Mouse (Mus musculus) lung, adult 18-20 months (tissue): Measurements from ENCODE around the gene Cebpz.

Experiments used
- DNase-seq, 2 experiments: peaks; one replicate each; pipeline ENCODE4 v3.0.0; 2022; ENCODE audit warnings: mixed read lengths in 2 of 2

Gene Cebpz

DNA sequence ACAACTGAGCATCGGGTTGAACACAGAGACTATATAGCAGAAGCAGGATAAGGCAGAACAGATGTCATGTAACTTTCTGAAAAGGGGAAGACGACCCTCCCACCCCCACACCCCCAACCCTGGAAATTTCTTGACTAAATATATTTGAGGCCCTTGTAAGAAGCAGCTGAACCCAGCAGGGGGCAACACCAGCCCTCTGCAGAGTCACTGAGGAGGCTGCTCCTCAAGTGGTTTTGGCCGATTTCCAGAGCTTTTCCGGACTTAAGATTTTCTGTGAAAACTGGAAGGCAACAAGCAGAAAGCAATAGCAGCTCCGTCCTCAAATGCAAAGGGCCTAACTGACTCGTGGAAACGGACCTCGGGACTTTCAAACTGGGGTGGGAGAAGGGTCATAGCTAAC lies 41.5 kb downstream of the Cebpz start:
- peak; percentile 33 to 52 for DNase-seq

GRCm38 (mm10) chr17:78894991-78895390 lies 41.9 kb downstream of the Cebpz start:
- no peak for DNase-seq

DNA sequence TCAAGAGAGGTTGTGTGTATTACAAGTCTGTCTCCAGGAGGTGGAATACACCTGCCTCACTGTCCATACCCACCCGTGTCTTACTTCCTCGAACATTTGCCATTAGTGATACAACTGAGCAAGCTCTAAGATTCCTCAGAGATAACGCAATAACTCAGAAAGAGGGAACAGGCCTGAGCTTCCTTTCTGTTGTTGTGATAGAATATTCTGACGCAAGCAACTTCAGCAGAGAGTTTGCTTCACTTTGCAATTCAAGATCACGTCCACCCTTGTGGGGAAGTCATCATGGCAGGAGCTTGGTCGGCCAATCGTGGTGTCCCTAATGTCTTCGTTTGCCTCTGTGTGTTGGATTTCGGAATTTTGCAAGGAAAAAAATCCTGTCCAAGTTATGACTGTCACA lies 45.8 kb downstream of the Cebpz start:
- no peak for DNase-seq

DNA sequence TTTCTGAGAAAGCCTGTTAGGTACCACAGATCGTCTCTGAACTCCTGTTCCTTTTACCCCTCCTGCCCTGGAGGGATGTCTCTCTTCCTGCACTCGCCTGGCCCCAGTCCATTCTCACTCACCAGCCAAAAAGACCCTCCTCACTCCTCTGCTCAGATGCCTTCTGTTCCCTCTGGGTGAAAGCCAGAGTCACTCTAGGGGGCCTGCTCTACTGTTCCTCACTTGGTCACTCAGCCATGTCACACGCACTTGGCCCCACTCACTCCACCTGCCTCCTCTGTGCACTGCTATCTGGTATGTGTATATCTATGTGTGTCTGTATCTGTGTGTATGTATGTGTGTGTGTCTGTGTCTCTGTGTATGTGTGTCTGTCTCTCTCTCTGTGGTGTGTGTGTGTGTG lies 47.7 kb downstream of the Cebpz start:
- DNase-seq: no peak

DNA sequence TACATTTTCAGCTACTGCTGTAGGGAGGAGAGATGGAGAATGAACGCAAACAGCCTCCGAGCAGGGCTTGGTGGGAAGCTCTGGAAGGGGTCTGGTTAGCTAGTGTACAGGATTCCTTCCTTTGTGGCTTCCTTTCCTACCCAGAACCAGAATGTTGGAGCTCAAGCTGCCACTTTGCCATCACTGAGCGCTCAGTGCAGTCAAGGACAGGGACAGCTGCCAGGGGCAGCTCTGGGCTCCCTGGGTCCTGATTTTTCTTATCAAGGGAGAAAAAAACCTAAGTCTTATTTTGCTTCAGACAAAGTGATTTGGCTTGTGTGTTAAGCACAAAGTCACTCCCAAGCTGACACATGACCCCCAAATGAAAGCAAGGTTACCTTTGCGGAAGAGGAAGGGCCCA lies 48.3 kb downstream of the Cebpz start:
- no peak for DNase-seq

GRCm38 (mm10) chr17:78885286-78886065 lies 51.4 kb downstream of the Cebpz start:
- no peak for DNase-seq

DNA sequence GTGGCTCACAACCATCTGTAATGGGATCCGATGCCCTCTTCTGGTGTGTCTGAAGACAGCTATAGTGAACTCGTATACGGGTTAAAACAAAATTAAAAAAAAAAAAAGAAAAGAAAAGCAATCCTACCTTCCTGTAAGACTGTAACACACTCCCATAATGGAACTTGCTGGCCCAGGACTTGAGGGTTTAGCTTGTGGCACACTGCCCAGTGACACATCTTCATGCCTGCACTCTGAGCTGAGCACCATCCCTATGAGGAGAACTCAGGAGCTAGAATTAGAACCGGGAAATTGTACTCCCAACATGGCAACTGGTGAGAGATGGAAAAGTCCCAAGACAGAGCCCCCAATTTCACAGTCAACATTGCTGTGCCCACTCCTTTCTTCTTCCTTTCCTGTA lies 53.6 kb downstream of the Cebpz start:
- DNase-seq: no peak

DNA sequence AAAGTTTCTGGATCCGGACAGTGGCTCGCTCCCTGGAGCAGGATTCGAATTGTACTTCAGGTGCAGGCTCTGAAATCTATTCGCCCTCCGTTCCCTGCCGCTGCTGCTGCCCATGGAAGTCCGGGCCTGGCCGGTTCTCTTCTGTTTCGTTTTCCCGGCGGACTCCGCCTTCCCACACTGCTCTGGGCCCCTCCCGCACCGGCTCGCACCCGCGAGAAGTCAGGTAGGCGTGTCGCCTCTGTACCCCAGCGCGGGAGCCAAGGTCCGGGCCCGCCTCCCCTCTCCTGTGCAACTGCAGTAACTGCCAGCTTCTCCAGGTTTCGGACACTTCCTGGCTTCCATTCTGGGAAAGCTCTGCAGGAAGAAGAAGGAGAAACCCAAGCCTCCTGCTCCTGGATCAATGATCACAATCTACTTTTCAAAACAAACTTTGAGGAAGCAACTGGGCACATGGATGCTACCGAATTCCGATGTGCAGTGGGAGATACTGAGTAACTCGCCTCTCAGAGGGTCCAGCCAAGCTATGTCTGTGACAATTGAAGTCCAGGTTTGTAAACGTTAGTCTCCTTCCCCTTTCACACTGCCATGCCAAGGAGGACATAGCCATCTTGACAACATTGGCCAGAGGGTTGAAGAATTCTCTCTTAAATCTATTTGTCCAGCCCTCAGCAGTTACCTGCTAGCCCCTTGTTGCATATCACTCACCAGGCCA lies 54.3 kb downstream of the Cebpz start, which contains the start of gene Eif2ak2:
Eif2ak2 (minus strand) TSS at position 173 of the 712 bp plus-strand sequence.
- peak; percentile 89 to 92 for DNase-seq

GRCm38 (mm10) chr17:78881878-78882304 lies 55.0 kb downstream of the Cebpz start:
- DNase-seq: peak; percentile 12 to 34

GRCm38 (mm10) chr17:78873886-78874285 lies 63.0 kb downstream of the Cebpz start:
- DNase-seq: no peak
